Mouse (Mus musculus): ENCODE results near the gene Galnt10.

Galnt10 gene

DNA sequence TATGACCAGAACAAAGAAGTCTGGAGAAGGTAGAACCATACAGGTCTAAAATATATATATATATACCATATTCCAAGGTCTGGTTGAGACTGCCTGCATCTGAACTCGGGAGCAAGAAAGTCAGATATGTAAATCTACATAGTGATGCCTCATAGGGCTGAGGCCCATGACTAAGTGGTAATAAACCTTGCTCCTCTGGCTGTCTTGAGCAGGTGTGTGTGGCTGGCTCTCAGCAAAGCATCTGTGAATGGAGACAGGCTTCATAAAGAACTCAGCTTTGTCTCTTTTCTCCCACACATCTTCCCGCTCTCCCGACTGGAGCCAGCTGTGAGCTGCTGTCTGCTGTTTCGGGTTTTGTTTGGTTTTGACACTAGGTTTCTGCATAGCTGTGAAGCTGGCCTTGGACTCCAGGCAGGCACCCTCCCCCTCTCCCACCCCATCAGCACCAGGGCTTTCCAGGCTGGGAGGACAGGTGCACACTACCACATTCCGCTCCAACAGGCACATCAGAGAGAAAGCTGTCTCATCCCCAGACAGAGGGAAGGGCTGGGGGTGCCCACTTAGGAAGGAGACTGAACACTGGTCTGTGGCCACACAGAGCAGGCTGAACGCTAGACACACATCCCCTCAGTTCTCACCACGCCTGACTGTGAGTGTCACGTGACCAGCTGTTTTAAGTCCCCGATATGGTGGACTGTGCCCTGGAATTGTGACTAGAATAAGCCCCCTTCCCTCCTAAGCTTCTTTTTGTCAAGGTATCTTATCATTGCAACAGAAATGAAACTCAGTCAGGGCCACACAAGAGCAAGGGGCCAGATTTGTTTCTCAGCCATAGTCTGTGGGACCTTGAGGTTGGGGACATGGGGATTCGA is 87.4 kb downstream of the Galnt10 start:
- DNase-seq: no peak

DNA sequence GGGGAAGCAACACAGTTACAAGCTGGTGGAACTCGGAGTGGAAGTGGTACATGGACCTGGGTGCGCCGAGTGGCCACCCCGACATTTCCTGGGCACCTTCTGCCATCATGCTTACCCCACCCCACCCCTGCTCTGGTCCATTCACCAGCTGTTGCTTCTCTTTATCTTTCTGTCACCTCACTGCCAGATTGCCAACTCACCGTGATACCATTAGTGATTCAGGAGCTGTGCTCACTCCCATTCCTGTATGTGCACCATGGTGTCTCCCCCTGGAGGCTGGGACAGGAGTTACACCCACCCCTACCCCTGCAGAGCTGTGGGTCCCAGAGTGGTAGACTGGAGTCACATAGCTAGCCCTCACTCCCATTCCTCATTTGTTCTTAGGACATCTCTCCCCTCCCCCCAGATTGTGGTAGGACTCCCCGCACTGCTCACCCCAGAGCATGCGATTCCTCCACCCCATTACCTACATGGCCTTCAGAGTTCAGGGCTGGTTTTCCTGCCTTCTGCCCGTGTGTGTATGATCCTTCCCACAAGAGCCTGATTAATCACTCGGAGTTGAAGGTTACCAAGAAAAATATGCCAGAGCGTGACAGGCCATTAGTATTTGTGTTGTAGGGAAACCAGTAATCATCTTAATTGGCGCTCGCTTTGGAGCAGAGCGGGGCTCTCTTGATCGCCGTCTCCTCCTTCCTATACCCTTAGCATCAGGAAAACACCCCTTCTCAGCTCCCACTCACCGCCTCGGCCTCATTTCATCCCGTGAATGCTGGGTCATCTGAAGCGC is 102.2 kb downstream of the Galnt10 start:
- peak; percentile 19 to 65 for DNase-seq

DNA sequence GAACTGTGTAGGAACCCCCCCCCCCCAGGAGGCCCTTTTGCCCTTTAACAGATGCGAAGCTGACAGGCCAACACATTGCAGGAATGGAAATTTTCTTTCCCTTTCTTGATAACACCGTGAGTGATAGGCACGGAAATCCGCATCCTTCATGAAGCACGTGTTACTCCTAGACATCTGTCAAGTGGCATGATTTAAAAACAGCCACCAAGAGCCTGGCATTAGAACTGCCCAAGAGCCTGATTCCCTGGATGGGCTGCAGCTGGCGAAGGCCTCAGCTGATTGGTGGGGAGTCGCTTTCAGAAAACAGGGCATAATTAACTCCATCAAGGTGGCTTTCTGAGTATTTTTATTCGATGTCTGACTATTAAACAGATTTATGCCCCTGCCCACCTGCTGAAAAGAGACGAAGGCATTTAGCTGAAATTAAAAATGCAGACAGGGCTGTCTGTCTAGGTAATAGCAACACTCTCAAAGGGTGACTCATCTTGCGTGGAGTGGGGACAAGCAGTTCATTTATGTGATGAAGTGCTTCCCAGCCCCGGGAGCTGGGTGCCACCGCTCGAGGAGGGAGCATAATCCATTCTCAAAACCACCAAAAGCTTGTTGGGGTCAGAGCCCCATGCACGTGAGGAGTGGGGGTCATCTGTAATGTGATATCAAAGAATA is 108.4 kb downstream of the Galnt10 start:
- no peak for DNase-seq

DNA sequence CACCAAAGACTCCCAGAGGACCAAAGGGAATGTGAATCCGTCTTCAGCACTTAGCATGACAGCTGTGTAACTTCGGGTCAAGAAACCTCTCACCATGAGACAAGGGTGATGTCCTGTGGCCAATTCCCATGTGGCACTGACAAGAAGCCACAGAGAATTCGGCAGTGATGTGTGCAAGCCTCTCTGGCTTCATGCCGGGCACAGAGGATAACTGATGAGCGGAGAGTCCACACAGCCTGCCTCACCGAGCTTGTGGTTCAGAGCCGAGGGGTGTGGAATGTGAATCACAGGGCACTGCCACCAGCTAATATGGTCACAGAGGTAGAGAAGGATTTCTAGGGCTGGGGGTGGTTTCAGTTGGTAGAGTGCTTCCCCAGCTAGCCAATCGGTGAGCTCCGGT is 113.4 kb downstream of the Galnt10 start:
- no peak for DNase-seq

DNA sequence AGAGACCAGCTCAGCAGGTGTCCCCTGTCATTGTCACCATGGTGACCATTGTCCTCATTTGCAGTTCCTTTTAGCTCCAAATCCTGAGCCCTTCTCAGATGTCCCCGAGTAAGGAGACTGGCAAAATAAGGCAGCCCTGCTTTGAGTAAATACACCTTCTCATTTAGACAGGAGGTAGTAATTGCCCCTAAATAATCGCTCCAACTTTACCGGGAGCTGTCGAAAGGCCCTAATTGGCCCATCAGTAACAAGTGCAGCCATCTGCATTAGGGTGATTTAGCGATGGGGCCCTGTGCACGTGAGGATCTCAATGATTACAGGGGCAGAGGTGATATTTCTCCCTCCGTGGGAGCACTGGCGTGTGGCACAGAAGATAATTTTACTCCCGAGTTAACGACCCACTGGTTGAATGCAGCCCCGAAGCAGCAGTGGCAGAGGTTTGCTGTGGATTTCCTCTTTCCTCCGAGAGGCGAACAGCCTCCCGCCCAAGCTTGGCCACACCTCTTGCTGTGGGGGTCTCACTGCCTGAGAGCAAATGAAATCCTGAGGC is 115.3 kb downstream of the Galnt10 start:
- no peak for DNase-seq

DNA sequence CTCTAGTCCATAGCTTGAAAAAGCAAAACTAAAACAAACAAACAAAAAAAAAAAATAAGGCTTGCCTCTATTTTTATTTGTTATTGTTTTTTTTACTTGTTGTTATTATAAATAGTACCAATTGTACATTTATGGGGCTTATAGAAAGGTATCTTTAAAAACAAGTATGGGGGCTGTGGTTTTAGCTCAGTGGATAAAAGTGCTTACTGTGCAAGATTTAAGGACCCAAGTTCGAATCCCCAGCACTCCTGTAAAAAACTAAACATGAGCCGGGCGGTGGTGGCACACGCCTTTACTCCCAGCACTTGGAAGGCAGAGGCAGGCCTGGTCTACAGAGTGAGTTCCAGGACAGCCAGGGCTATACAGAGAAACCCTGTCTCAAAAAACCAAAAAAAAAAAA is 116.1 kb downstream of the Galnt10 start:
- DNase-seq: no peak

DNA sequence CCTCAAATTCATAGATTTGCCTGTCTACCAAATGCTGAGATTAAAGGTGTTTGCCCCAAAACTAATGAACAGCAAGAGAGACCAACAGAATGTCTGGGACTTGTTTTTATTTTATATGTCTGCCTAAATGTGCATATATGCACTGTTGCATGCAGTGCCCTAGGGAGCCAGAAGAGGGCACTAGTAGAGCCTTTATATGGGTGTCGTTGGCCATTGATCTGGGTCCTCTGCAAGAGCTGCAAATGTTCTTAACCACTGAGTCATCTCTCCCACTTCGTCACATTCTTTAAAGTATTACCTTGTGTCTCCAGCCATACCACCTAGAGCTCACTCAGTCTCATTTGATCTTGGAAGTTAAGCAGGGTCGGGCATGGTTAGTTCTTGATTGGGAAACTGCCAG is 118.9 kb downstream of the Galnt10 start:
- DNase-seq: peak in 1 of 2 experiments; percentile 21

DNA sequence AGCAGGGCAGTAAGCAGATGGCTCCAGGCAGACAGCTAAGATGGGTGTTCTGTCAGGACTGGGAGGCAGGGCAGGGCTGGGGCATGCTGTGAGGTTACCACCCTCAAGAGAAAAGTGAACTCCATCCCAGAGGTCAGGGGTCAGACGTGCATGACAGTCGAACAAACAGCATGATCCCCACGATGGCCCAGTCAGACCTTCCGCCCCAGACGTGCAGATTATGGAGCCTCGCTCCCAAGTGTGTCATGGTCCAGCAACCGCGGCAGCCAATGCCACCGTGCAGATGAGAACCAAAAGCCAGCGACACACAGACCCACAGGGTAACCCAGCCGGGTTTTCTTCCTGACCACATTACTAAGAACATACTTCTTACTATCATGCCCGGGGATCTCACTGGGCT is 121.4 kb downstream of the Galnt10 start:
- peak in 1 of 2 experiments; percentile 42 for DNase-seq

DNA sequence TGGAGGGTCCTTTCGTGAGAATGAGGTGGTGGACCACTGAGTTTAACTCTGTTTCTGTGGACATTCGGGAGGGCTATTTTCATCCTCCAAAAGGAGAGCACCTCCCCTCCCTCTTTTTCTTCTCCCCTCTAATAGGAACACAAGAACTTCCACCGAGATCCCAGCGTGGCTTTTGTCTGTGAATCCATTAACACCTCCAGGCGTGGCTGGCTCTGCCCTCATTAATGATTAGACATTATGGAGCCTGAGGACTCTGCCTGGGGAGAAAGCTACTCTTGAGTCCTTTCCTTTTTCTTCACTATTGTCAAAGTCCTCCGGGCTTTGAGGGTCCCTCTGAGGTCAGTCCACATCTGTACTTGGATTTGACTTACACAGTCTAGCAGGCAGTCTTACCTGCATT is 121.9 kb downstream of the Galnt10 start:
- DNase-seq: peak; percentile 25 to 50

DNA sequence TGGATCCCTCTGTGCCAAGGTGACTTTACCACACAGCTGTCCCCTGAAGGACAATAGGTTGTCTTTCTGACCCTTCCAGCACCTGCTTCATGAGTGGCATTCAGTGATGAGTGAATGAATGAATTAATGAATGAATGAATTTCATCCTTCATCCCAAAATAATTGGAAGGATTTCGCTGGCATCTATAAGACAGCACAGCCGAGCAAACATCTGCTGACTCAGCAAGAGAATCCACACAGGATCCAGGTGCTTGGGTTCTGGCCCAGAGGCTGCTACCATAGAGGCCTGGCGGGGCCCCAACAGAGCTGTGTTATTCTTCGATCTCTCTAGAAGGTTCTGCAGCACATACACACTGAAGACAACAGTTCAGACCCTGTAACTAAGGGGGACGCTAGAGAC is 125.5 kb downstream of the Galnt10 start:
- no peak for DNase-seq

DNA sequence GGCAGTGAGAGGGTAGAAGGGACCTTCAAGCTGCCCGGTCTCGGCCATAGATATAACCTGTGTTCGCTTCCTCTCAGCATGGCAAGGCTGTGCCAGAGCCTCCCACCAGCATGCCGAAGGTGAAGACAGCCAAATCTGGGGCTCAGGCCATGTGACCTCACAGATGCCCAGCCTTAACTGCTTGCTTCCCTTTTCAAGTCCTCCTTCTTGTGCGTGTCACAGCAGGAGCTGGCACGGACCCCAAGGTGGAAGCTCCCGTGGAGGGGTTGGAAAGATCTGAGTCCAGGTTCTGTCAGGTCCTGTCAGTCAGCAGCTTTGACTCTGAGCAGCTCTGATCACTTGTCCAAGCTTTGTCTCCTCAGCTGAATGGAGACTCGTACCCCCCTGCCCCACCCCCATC is 126.4 kb downstream of the Galnt10 start:
- DNase-seq: no peak

DNA sequence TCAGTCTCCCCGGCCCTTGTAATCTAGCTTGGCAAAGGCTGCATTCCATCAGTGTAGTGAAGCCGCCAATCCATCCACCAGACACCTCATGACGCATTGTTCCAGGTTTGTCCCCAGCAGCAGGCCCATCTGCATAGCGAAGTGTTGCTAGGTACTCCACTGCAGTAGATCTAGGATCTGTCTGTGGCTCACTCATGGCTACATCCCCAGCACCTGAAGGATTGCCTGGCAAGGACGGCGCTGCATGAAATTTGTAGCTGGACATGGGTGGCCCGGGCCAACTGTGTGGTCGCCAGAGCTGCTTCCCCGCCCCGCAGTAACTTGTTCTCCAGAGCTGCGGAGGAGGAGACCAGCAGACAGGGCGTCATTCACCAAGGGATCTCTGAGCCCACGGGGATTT is 128.2 kb downstream of the Galnt10 start:
- DNase-seq: no peak

DNA sequence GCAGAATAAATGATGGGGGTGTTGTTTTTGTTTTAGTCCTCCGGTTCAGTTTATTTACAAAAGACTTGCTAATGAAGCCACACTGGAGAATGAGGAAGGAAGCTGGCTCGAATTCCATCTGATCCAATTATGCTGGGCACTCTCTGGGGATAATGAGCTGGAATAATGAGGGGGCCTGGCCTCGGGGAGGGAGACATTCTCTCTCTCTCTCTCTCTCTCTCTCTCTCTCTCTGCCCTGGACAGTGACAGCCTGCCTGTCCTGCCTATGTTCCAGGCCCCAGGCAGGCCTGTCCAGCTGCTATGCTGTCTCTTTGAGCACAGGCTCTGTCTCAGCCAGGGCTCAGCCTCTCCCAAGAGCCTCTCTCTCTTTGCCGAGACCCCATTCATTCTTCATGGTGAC is 128.7 kb downstream of the Galnt10 start:
- DNase-seq: no peak

DNA sequence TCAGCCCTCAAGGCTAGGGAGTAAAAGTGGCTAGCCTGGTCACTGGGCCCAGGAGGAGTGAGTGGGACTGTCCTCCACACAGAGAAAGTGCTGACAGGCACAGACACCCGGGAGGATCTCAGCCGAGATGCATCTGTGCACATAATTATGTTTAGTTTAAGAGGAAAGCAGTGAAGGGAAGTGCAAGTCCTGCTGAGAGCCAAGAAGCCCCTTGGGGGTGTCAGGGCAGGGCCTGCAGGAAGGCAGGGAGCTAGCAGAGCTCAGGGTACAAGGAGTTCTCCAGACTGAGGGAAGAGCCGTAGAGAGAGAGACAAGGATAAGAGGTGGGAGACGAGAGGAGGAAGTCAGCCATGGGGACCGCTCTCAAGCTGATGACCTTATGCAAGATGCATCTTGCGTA is 130.6 kb downstream of the Galnt10 start:
- no peak for DNase-seq

DNA sequence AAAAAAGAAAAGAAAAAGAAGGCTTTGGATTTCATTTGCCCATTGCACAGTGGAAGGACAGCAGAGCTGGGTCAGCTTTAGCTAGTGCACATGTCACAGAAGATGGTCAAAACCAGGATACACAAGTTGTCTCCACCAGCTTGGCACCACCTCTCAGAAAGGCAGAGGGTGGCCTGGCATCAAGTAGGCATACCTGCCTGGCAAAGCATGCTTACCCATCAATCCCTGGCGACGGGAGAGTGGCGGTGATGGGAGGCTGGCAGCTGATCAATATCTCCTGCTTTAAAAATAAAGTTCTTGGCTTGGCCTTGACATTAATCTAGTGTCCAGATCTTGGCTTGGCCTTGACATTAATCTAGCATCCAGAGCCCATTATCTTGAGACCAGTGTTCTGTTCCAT is 131.3 kb downstream of the Galnt10 start:
- DNase-seq: no peak

DNA sequence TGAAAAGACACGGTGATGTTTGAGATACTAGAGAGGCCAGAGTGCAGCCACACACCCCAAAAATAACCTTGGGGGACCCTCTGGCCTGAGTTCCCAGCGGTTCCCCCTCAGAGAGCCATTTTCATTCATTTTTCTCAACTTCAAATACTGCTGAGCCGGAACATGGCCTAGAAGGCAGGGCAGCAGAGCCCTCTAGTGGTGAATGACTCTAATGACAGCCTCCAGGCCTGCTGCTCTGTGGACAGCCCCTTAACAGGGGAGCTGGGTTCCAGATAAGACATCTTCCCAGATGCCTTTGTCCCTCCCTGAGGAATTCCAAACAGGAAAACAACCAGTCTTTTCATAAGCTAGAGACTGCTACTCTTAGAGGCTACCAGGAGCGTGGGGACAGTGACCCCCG is 133.1 kb downstream of the Galnt10 start:
- peak; percentile 41 to 66 for DNase-seq

DNA sequence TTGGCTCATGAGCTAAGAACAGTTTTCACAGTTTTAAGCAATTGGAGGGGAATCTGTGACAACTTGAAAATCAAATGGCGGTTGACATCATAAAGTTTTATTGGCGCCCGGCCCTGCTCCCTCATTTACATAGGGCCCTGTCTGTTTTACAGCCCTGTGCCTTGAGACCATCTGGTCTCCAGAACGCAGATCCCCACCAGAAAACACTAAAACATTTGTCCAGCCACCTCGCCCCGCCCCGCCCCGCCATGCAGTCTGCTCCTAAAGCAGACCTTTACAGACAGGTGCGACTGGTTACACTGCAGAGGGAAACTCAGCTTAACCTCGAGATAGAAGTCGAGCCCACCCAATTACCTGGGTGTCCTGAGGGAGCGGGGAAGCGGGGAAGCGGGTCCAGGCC is 134.6 kb downstream of the Galnt10 start:
- no peak for DNase-seq

DNA sequence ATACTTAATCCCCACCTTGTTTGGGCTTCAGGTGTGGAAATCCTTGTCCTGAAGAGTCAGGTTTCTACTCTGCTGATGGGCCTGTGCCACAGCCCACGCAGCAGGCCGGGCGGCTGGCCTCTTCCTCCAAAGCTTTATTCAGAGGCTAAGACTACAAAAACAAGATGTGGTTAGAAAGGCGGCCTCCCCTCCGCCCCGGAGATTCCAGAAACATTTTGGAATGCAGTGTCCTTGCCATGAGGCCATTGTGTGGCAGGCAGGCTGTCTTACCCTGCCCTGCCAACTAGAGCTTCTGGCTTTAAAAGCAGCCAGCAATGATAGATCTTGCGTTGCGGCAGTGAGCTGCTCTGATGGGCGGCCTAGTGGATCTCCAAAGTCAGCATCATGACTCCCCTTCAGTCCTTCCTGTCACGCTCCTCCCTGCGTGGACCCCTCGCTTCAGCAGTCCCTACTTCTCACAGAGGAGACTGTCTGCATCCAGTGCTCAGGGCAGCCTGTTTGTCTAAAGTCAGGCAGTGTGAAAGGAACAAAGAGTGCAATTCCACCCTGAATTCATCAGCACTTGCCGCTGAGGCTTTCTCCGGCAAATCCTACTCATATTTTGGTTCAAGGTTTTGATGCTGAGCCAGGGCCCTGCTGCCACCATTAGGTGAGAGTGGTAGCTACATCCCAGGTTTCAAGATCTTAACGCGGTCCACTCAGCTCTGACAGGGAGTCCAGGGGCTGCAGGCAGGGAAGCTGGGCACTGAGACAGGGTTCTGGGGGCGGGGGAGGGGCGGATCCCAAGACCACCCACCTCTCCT is 141.6 kb downstream of the Galnt10 start:
- DNase-seq: peak; percentile 13 to 57

DNA sequence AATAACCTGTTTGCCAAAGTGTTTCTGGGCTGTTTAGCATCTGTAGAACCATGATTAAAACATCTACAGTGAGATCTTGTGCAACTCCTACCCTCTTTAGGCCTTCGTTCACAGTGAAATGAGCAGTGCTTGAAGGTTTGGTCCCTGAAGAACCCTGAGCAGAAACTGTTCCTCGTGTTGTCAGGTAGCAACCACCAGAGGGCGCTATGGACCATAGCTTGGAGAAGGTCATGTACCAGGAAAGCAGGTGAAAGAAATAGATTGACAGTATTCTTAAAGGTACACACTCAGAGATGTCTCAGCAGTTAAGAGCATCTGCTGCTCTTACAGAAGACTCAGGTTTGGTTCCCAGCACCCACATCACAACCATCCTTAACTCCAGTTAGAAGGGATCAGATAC is 142.7 kb downstream of the Galnt10 start:
- peak; percentile 57 to 87 for DNase-seq

DNA sequence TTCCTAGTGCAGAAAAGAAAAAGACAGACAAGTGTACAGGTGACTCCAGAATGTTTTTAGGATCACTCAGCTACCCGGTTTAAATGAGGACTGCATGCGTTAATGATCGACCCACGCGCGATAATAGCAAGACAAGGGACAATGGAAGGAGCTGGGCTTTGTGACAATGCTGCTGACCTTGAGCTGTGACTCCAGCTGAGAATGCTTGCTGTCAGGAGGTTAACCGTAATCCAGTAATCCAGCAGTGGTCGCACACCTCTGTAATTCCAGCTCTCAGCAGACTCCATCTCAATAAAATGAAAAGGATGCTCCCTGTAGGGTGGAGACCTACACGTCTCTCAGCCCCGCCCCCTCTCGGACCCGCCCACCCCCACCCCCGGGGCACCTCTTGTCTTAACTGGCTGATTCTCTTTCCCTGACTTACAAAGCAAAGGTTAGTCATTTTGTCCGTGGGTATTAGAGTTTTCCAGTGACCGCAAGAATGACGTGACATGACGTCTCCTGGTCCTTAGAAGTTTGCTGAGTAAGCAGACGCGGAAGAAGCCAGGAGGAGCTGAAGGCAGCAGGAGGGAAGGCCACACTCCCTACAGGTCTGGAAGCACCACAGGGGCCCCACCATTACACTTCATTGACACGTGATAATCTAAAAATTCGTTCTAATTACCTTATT is 145.8 kb downstream of the Galnt10 start:
- no peak for DNase-seq

DNA sequence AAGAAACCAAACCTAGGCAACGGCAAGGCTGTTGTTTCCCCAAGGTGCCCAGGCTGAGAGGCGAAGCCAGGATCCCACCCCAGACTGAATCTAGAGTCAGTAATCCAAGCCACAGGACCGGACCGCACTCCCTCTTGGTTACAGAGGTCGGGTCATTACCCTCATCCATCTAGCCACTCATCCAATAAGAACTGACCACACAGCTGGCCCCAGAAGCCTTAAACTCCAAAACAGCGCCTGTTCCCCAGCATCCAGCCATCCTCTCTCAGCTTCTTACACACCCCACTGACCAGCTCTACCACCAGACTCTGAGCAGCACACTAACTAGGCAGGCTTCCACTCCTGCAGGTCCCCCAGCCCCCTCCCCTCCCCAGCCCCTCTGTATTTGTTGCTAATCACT is 149.8 kb downstream of the Galnt10 start:
- DNase-seq: no peak

DNA sequence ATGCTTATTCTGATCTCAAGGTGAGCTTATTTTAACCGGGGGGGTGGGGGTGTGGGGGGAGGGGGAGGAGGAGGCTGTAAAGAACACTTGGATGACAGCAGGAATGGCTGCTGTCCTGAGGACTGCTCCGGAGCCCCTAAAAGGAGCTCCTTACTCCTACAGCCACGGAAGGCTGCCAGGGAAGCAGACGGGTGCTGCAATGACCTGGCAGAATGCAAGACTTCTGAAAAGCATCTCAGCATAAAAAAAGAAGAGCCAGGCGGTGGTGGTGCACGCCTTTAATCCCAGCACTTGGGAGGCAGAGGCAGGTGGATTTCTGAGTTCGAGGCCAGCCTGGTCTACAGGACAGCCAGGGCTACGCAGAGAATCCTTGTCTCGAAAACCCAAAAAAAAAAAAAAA is 152.6 kb downstream of the Galnt10 start:
- DNase-seq: no peak

All from kidney, postnatal 36 days (tissue).